Mouse (Mus musculus): Measurements from ENCODE around the gene Thada. TPM values are rescaled to one million over a fixed set of nuclear protein-coding genes. Genes with fewer than 3 reads are reported as not detected.
A peak's percentile ranks its signal among the peaks of the same experiment; 100 is the strongest.

Thada gene
- polyA plus RNA-seq, 2 experiments: 2.0 to 2.5 TPM

DNA sequence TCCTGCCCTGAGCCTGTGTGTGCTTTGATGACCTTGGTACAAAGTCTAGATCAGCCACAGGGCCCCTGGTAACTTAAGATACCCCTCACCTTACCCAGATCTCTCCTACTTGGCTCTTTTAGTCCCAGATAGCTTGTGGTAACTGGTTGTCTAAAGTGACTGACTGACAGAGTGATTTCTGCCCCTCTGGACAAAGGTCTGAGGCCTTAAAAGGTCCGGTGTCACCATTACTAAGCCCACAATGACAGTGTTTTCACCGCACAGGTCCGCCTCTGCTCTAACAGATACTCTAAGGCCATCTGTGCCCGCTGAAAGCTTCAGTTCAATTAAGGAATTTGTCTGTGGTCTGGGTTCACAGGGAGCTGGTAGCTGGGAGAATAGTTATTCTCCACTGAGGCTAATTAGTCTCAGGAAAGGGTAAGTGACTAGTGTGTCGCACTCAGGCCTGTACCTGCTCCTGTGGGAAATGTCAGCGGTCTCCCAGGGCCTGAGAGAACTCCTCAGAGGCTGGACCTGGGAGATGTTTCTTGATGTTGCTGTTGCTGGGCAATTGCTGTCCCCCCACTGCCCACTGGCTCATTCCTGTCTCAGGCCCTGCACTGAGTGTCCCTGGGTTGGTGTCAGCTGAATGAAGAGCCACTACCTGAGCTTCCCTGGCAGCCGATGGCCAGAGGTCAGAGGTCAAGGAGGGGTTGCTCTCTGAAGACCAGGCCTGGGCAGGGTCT is 319.4 kb downstream of the Thada start:
- no peaks in the 10 kb centered on the region for H3K36me3 ChIP-seq (replicated peaks; ENCODE audit: control insufficient read depth, insufficient read depth, low read depth)
- H3K4me2 ChIP-seq (ENCODE audit: low read depth): peak overlapping the region; percentile 82
- peak overlapping the region; percentile 86 for H3K27ac ChIP-seq
- H3K9ac ChIP-seq (replicated peaks): peak overlapping the region; percentile 63
- no peaks in the 10 kb centered on the region for H3K9me3 ChIP-seq (ENCODE audit: control insufficient read depth, low read length)
- peaks cover 71 to 87% of the 10 kb centered on the region in 2 experiments for H3K4me1 ChIP-seq (replicated peaks; ENCODE audit: control insufficient read depth in 2 of 2, insufficient read depth in 2 of 2, low read length in 1 of 2)
- H3K4me3 ChIP-seq (ENCODE audit: insufficient read depth in 1 of 2, low read depth in 2 of 2, low read length in 2 of 2): 0 out of 4 replicates have a peak overlapping the region, but pooled peaks of 1 of the 2 experiments have one; percentile 7
- ATAC-seq (ENCODE audit: insufficient read depth) (no peak), DNase-seq (ENCODE audit: low read depth in 3 of 3, low spot score in 3 of 3) (no peak)
- TF ChIP-seq CTCF (IDR thresholded peaks at IDR 0.05; ENCODE audit: low read depth) (no peak), EP300 (IDR thresholded peaks at IDR 0.05; ENCODE audit: low read depth) (no peak)
- WGBS (ENCODE audit: insufficient replicate concordance): 43% methylated on average over 7 of the region's 7 CpGs
- H3K27me3 ChIP-seq (ENCODE audit: control insufficient read depth, insufficient read depth, low read length): no peaks in the 10 kb centered on the region

GRCm38 (mm10) chr17:84145826-84146287 is 320.1 kb downstream of the Thada start:
- Histone ChIP-seq H3K4me1 (replicated peaks; ENCODE audit: control insufficient read depth in 2 of 2, insufficient read depth in 2 of 2, low read length in 1 of 2) (peaks cover 68 to 88% of the 10 kb centered on the region in 2 experiments), H3K9me3 (ENCODE audit: control insufficient read depth, low read length) (no peaks in the 10 kb centered on the region), H3K4me2 (ENCODE audit: low read depth) (peak overlapping the region; percentile 82), H3K4me3 (ENCODE audit: insufficient read depth in 1 of 2, low read depth in 2 of 2, low read length in 2 of 2) (peak overlapping the region in 1 of 2 experiments; percentile 7; a peak in 1 of 4 replicates), H3K9ac (replicated peaks) (peak overlapping the region; percentile 63), H3K36me3 (replicated peaks; ENCODE audit: control insufficient read depth, insufficient read depth, low read depth) (no peaks in the 10 kb centered on the region), H3K27ac (peak overlapping the region; percentile 86), H3K27me3 (ENCODE audit: control insufficient read depth, insufficient read depth, low read length) (no peaks in the 10 kb centered on the region)
- DNase-seq (ENCODE audit: low read depth in 3 of 3, low spot score in 3 of 3) (no peak), ATAC-seq (ENCODE audit: insufficient read depth) (no peak)
- TF ChIP-seq EP300 (IDR thresholded peaks at IDR 0.05; ENCODE audit: low read depth): no peak
- TF ChIP-seq CTCF (IDR thresholded peaks at IDR 0.05; ENCODE audit: low read depth): 0 out of 2 replicates have a peak, but pooled peaks have one; percentile 19
- 7% methylated on average over 10 of the region's 10 CpGs for WGBS (ENCODE audit: insufficient replicate concordance)

- TF ChIP-seq CTCF (IDR thresholded peaks at IDR 0.05; ENCODE audit: low read depth) (no peak), EP300 (IDR thresholded peaks at IDR 0.05; ENCODE audit: low read depth) (no peak)
- H3K9me3 ChIP-seq (ENCODE audit: control insufficient read depth, low read length): no peaks in the 10 kb centered on the region
- WGBS (ENCODE audit: insufficient replicate concordance): 27% methylated on average over 5 of the region's 5 CpGs
- H3K27me3 ChIP-seq (ENCODE audit: control insufficient read depth, insufficient read depth, low read length): no peaks in the 10 kb centered on the region
- peaks cover 70 to 89% of the 10 kb centered on the region in 2 experiments for H3K4me1 ChIP-seq (replicated peaks; ENCODE audit: control insufficient read depth in 2 of 2, insufficient read depth in 2 of 2, low read length in 1 of 2)
- no peaks in the 10 kb centered on the region for H3K36me3 ChIP-seq (replicated peaks; ENCODE audit: control insufficient read depth, insufficient read depth, low read depth)
- no peak overlapping the region for H3K4me3 ChIP-seq (ENCODE audit: insufficient read depth in 1 of 2, low read depth in 2 of 2, low read length in 2 of 2)
- H3K4me2 ChIP-seq (ENCODE audit: low read depth): peak overlapping the region; percentile 82
- no peak for DNase-seq (ENCODE audit: low read depth in 3 of 3, low spot score in 3 of 3)
- H3K9ac ChIP-seq (replicated peaks): peak overlapping the region; percentile 63
- ATAC-seq (ENCODE audit: insufficient read depth): no peak
- peak overlapping the region; percentile 86 for H3K27ac ChIP-seq
These were observed 321.0 kb downstream of the Thada start for GRCm38 (mm10) chr17:84144762-84145599.

DNA sequence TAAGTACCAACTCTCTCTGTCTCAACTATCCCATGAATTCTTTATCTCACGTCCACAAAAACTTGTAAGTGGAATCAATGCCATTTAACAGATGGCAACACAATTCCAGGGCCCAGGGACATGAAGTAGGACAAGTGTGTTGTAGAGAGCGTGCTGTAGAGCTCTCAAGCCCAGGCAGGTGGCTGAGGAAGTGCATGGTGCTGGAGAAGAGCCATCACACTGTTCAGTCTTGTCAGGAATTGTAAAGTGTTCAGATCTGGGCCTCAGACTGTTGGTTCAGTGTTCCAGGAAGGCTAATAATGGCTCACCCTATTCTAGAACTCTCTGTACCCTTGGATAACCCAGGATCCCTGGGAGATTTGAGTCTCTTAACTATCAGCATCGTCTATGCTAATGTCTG is 321.9 kb downstream of the Thada start:
- no peaks in the 10 kb centered on the region for H3K27me3 ChIP-seq (ENCODE audit: control insufficient read depth, insufficient read depth, low read length)
- H3K4me2 ChIP-seq (ENCODE audit: low read depth): no peak overlapping the region
- H3K9ac ChIP-seq (replicated peaks): no peak overlapping the region
- DNase-seq (ENCODE audit: low read depth in 3 of 3, low spot score in 3 of 3) (no peak), ATAC-seq (ENCODE audit: insufficient read depth) (no peak)
- WGBS (ENCODE audit: insufficient replicate concordance): 82% methylated on average over 3 of the region's 3 CpGs
- H3K27ac ChIP-seq: no peak overlapping the region; the same call in 1 of the 2 replicates
- no peak overlapping the region for H3K4me3 ChIP-seq (ENCODE audit: insufficient read depth in 1 of 2, low read depth in 2 of 2, low read length in 2 of 2)
- H3K9me3 ChIP-seq (ENCODE audit: control insufficient read depth, low read length): no peaks in the 10 kb centered on the region
- peaks cover 65 to 87% of the 10 kb centered on the region in 2 experiments for H3K4me1 ChIP-seq (replicated peaks; ENCODE audit: control insufficient read depth in 2 of 2, insufficient read depth in 2 of 2, low read length in 1 of 2)
- TF ChIP-seq CTCF (IDR thresholded peaks at IDR 0.05; ENCODE audit: low read depth) (no peak), EP300 (IDR thresholded peaks at IDR 0.05; ENCODE audit: low read depth) (no peak)
- H3K36me3 ChIP-seq (replicated peaks; ENCODE audit: control insufficient read depth, insufficient read depth, low read depth): no peaks in the 10 kb centered on the region
